Mouse (Mus musculus) heart, postnatal 0 days (tissue): ENCODE results near the gene Pbx3.

Experiments used
- CTCF ChIP-seq: IDR thresholded peaks from 2 replicates; pipeline ENCODE4 v1.5.1; 2016; ENCODE audit warnings: antibody characterized with exemption, control low read depth, low read depth
- EP300 ChIP-seq: IDR thresholded peaks from 2 replicates; pipeline ENCODE4 v1.6.1; 2016; ENCODE audit warnings: antibody characterized with exemption, low read depth

DNA sequence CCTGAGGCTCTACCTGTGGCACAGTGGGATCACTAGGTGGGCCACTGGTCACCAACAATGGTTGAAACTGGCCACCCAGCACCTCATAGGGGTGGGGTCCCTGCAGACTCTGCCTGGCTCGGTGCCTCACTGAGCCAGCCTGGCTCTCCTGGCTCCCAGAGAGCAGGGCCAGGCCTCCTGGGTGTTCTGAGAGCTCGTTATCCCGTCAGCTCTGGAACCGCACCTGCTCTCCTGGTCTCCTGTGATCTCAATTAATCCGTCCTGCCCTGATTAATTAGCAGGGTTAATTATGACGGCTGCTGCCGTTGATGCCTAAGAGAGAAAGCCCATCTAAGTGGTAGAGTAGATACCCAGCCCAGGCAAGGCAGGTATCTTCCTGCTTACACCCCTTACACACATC, 237.6 kb downstream of the Pbx3 start:
- TF ChIP-seq CTCF (no peak), EP300 (no peak)
